Mouse (Mus musculus): ENCODE measurements around the gene Gprc5d.

- TF ChIP-seq CTCF (IDR thresholded peaks at IDR 0.05; ENCODE audit: low read depth, low read length) (no peak), TAL1 (conservative IDR thresholded peaks at IDR 0.05; ENCODE audit: low read depth, low read length) (no peak)
Observed at GRCm38 (mm10) chr6:135100787-135101472, 17.2 kb downstream of the Gprc5d start.

Measured in G1E (cell line).